Mouse (Mus musculus): Measurements from ENCODE around the gene Dlk1.
"Not testable (repeated sequence)": the region's sequence is repeated elsewhere in the genome, so short reads cannot be mapped to it uniquely, and the experiment has no call there.

Dlk1 gene

DNA sequence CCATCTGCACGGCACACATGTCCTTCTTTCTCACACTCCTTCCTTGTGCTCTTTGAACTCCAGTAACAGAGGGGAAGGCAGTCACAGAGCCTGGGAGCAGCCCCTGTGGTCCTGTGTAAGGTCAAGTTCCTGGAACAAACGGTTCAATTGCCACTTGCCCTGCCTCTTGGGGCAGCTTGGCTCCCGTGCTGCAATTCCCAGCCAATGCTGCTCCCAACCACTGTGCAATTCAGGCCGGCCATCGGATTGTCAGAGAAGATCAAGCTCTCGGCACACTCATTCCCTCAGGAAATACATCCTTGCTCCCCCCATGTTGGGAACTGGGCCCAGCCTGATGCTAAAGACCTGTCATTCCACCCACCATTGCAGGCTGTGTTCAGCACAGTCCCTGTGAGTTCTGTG, 21.0 kb downstream of the Dlk1 start:
- peak; percentile 14 to 16 for DNase-seq (ENCODE audit: low spot score in 2 of 2)

DNA sequence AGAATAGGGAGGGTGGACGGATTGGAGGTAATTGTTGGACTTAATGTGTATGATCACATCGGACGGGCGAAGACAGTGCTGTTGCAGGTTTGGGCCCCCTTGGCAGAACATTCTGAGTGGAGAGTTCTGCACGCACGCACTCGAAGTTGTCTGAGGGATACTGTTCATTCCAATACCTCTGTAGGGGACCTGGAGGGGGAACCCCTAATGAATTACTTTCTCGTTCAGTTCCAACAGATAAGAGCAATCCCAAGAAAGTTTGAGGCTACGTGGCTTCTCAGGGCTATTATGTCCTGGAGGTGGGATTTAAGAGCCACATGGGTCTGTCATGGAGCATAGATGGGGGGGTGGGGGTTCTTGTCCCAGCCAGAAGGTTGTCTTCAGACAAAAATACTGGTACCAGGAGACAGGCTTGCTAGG, 21.6 kb downstream of the Dlk1 start:
- no peak for DNase-seq (ENCODE audit: low spot score in 2 of 2)

DNA sequence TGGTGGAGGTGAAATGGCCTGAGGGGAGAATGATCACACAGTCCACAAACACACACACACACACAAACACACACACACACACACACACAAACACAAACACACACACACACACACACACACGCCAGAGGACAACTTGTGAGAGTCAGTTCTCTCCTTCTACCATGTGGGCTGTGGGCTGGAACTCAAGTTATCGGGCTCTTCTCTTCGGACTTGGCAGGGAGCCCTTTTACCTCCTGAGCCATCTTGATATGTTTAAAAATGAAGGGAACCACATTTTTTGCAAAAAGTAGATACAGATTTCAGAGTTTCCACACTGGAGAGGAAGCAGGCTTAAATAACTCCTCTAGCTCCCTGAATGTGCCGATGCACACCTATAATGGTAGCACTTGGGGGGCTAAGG, 22.9 kb downstream of the Dlk1 start:
- DNase-seq (ENCODE audit: low spot score in 2 of 2) = no peak

- not testable (repeated sequence) for DNase-seq (ENCODE audit: low spot score in 2 of 2)
Measured at GRCm38 (mm10) chr12:109486525-109486924, 33.9 kb downstream of the Dlk1 start.

DNA sequence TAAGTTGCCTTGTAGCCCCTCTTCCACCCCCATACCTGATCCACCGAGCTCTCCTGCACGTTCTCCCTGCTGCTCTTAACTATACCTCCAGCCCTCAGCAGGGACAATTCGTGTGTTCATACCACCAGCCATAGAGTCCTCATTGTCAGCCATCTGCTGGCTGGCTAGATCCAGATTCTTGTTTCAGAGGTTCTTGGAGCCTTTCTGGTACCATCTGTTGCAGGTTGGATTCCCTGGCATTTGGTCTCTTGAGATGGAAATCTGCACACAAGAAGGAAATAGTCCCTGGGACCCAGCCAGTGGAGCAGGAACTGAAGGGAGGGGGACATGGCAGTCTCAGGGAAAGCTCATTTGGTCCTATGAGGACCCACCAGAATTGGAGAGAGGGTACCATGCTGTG, 39.1 kb downstream of the Dlk1 start:
- DNase-seq (ENCODE audit: low spot score in 2 of 2) = peak; percentile 17 to 23

- DNase-seq (ENCODE audit: low spot score in 2 of 2) = no peak
Measured at GRCm38 (mm10) chr12:109493381-109493780, 40.8 kb downstream of the Dlk1 start.

- no peak for DNase-seq (ENCODE audit: low spot score in 2 of 2)
Measured at GRCm38 (mm10) chr12:109495016-109495644, 42.5 kb downstream of the Dlk1 start.

DNA sequence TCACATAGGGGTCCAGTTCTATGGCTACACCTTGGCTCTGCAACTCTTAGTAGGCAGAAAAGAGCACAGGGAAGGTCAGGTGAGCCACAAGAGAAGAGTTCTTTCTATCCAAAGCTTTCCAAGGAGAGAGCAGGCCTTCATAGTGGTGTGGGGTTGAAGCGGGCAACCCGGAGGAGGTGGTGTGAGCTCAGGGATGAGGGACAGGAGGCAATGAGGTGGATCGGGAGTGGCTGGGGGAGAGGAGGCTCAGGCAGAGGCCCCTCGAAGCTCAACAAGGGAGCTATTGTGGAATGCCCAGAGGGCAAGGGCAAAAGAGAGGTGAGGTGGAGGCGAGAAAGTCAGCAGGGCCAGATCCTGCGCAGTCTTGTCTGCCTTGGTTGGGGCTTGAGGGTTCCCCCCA, 43.8 kb downstream of the Dlk1 start:
- no peak for DNase-seq (ENCODE audit: low spot score in 2 of 2)

DNA sequence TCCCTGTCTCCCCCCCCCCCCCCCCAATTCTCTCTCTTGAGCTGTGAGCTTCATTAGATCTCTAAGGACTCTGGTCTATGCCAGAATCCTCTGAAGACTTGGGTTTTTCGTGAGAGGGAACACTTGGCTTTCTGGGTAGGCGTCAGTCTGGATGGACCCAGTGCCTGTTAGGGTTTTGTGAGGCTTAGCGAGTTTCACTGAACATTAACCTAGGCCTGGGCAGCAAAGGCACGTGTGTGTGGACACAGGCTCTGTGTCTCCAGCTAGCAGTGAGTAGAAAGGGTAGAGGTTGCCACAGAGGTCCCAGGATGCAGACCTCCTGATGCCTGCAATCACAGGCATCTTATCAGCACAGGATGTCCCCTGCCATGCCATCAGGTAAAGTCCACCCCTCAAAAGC, 48.4 kb downstream of the Dlk1 start:
- no peak for DNase-seq (ENCODE audit: low spot score in 2 of 2)

GRCm38 (mm10) chr12:109502360-109503040, 49.9 kb downstream of the Dlk1 start:
- DNase-seq (ENCODE audit: low spot score in 2 of 2) = no peak

- DNase-seq (ENCODE audit: low spot score in 2 of 2) = no peak
Measured at GRCm38 (mm10) chr12:109507693-109508092, 55.1 kb downstream of the Dlk1 start.

GRCm38 (mm10) chr12:109508495-109509454, 56.2 kb downstream of the Dlk1 start:
- no peak for DNase-seq (ENCODE audit: low spot score in 2 of 2)

DNA sequence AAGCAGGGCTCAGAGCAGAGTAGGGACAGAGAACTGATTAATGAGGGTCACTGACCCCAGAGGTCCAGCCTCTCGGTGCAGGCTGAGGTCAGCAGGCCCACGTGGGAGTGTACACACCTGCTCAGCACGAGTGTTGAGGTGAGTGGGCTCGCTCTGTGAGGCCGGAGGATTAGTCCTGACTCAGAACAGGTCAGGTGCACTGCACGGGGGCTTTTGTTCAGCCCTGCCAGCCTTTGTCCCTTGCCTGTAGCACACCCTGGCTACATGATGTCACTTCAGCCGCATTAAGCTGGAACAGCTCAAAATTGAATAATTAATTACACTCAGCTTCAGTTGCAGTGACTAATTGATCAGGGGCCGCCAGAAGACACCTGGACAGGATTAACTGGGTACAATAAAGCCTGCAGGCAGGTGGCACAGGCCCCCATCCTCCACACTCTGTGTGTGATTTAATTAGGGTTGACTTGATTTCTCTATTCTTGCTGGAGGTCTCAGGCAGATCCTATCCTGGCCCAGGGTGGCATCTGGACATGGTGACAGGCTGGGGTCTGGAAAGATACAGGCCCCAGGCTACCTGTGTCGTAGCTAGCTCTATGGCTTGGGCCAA, 57.0 kb downstream of the Dlk1 start:
- no peak for DNase-seq (ENCODE audit: low spot score in 2 of 2)

DNA sequence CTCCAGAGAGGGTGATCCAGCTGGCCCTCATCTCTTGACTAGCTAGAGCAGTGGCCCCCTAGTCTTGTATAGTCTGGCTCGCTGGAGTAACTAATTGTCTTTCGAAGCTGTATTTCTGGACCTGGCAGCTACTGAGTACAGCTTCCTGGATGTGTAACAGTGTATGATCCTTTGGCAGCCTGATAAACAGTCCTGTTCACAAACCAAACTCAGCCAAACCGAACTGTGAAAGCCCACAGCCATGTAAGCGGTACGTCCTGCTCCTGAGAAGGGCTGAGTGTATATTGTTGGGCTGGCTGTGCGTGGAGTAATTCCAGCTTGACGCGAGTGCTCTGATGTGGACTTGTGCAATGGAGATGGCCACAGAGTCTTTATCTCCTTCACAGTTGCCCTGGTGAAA, 57.6 kb downstream of the Dlk1 start:
- DNase-seq (ENCODE audit: low spot score in 2 of 2) = no peak

DNA sequence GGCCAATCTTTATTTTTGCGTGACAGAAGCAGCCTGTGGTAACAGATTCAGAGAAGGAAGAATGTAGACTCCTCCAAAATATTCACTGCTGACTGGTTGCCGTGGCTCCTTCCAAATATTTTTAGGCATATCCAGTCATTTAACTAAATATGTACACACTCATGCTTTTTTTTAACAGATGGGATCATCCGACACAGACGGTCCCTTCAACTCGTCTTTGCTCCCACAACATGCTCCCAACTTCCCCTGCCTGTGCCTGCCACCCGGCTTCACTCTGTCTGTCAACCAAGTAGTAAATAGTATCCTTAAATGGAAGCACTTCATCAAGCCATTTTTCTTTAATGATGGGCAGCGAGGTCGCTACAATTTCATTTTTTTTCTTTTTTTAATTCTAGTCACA, 58.8 kb downstream of the Dlk1 start:
- DNase-seq (ENCODE audit: low spot score in 2 of 2) = no peak

- no peak for DNase-seq (ENCODE audit: low spot score in 2 of 2)
Measured at GRCm38 (mm10) chr12:109512151-109512907, 59.7 kb downstream of the Dlk1 start.
